Mouse (Mus musculus) stomach, postnatal 0 days (tissue): ENCODE data around the gene Nkain4. TPM values are rescaled to one million over a fixed set of nuclear protein-coding genes. Genes with fewer than 3 reads are reported as not detected.

ENCODE experiments used
- ATAC-seq: fragments of 200-750 bp; cut with Nextera tagmentation; 2 replicates; pipeline ENCODE4 v1.8.0; 2017; ENCODE audit not compliant: low FRiP score, low TSS enrichment
- DNase-seq: peaks from one replicate; pipeline ENCODE4 v3.0.0-alpha.2; 2016; ENCODE audit warnings: low spot score
- H3K27ac ChIP-seq: fragments of 300-500 bp; sonication (generic); replicated peaks from 2 replicates; pipeline ENCODE4 v1.5.1; 2014; ENCODE audit warnings: mild to moderate bottlenecking, control low read depth
- H3K27me3 ChIP-seq: fragments of 300-500 bp; sonication (generic); 2 replicates; pipeline ENCODE4 v1.6.1; 2014; ENCODE audit warnings: low read length; ENCODE audit not compliant: control insufficient read depth, insufficient read depth
- H3K36me3 ChIP-seq: fragments of 300-500 bp; sonication (generic); 2 replicates; pipeline ENCODE4 v1.6.1; 2014; ENCODE audit warnings: low read length, mixed read lengths; ENCODE audit not compliant: control insufficient read depth, insufficient read depth
- H3K4me1 ChIP-seq: fragments of 300-500 bp; sonication (generic); replicated peaks from 2 replicates; pipeline ENCODE4 v1.6.1; 2014; ENCODE audit warnings: antibody characterized with exemption; ENCODE audit not compliant: control insufficient read depth, insufficient read depth
- H3K4me2 ChIP-seq: fragments of 300-500 bp; sonication (generic); replicated peaks from 2 replicates; pipeline ENCODE4 v1.6.1; 2014; ENCODE audit warnings: low read depth, mild to moderate bottlenecking, control low read depth, moderate library complexity
- H3K4me3 ChIP-seq: fragments of 300-500 bp; sonication (generic); 2 replicates; pipeline ENCODE4 v1.5.1; 2014; ENCODE audit warnings: low read depth, low read length, control low read depth
- H3K9ac ChIP-seq: fragments of 300-500 bp; sonication (generic); 2 replicates; pipeline ENCODE4 v1.6.1; 2014; ENCODE audit warnings: mild to moderate bottlenecking, low read length, control low read depth, mixed read lengths
- H3K9me3 ChIP-seq: fragments of 300-500 bp; sonication (generic); 2 replicates; pipeline ENCODE4 v1.6.1; 2016; ENCODE audit warnings: low read length; ENCODE audit not compliant: control insufficient read depth
- CTCF ChIP-seq: IDR thresholded peaks from 2 replicates; pipeline ENCODE4 v1.5.1; 2016; ENCODE audit warnings: antibody characterized with exemption, low read depth, mild to moderate bottlenecking, moderate library complexity
- EP300 ChIP-seq: optimal IDR thresholded peaks from 2 replicates; pipeline ENCODE3; 2016; ENCODE audit warnings: antibody characterized with exemption
- WGBS: fragments of 180-500 bp; shearing (Covaris S2); extraction: QIAGEN DNeasy Blood & Tissue Kit; methylation state at CpG from one replicate; pipeline ENCODE4 v1.1.7; 2014; 5-methylcytosine and 5-hydroxymethylcytosine counted together
- microRNA-seq: library from miRNA; unstranded; fragments of <30 nt; microRNA quantifications from one replicate; pipeline ENCODE4, GENCODE M21; 2016
- polyA plus RNA-seq: library from polyadenylated mRNA; unstranded; fragments of >200 nt; fragmentation: Nextera tagmentation; extraction: Ambion mirVana; gene quantifications from 2 replicates; pipeline ENCODE4 v1.2.1, GENCODE M21; 2015

Nkain4 gene
- polyA plus RNA-seq, 1 experiment from 2014 or later: 42.7 TPM

DNA sequence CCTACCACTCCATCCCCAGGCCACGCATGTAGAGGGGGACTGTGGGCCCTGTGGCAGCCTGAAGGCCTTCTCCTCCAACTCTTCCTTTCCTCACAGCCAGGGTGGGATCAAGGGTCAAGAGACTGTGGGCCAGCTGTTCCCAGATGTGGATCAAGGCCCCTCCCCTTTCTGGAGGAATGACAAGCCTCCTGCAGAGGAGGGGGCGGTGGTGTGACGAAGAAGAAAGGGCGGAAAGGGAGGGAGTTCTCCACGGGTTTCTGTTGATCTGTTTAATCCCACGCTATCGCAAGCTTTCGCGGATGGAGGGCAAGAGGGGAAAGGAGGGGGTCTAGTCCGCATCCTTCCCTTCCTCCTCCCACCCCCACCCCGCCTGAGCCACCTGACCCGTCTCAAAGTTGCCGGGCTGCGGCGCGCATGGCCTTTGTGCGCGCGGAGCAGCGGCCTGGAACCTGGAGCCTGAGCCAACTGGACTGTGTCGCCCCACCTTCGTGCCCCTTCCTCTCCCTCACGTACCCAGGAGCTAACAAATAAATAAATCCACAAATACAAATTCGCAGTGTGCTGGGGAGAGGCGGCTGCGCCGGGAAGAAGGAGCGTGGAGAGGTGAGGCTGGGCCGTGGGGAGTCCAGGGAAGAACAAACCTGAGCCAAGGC lies 64.0 kb downstream of the Nkain4 start:
- DNase-seq: no peak
- H3K27me3 ChIP-seq: peaks cover 40% of the 10 kb centered on the region; the same call in 1 of the 2 replicates
- H3K27ac ChIP-seq: no peak overlapping the region
- no peaks in the 10 kb centered on the region for H3K36me3 ChIP-seq
- WGBS: 1% methylated on average over 27 of the region's 29 CpGs
- TF ChIP-seq CTCF (no peak), EP300 (no peak)
- H3K4me1 ChIP-seq: peaks cover 8% of the 10 kb centered on the region; the same call in 1 of the 2 replicates
- ATAC-seq: no peak
- no peaks in the 10 kb centered on the region for H3K9me3 ChIP-seq
- H3K4me2 ChIP-seq: no peak overlapping the region
- H3K4me3 ChIP-seq: no peak overlapping the region
- no peak overlapping the region for H3K9ac ChIP-seq

DNA sequence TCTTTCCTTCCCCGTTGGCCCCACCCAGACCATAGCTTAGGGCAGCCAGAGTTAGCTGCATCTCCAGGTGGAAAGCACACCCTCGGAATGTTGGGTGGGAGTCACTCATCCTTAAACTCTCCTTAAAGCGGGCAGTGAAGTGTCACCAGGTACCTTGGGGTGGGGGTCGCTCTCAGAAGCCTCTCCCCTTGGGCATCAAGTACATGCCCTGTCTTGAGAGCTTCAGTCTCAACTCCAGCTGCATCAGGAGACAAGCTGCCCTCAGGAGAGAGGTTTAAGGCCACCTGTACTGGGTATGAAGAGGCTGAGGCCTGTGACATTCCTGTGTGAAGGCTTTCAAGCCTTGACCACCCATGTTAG lies 64.6 kb downstream of the Nkain4 start:
- ATAC-seq (no peak), DNase-seq (no peak)
- H3K4me3 ChIP-seq: no peak overlapping the region
- peaks cover 40% of the 10 kb centered on the region; the same call in 1 of the 2 replicates for H3K27me3 ChIP-seq
- TF ChIP-seq CTCF: no peak
- no peak for TF ChIP-seq EP300
- H3K9ac ChIP-seq: no peak overlapping the region
- no peaks in the 10 kb centered on the region for H3K9me3 ChIP-seq
- no peak overlapping the region for H3K4me2 ChIP-seq
- no peak overlapping the region for H3K27ac ChIP-seq
- no peaks in the 10 kb centered on the region for H3K36me3 ChIP-seq
- 28% methylated on average over 4 of the region's 4 CpGs for WGBS
- H3K4me1 ChIP-seq: peaks cover 8% of the 10 kb centered on the region; the same call in 1 of the 2 replicates

DNA sequence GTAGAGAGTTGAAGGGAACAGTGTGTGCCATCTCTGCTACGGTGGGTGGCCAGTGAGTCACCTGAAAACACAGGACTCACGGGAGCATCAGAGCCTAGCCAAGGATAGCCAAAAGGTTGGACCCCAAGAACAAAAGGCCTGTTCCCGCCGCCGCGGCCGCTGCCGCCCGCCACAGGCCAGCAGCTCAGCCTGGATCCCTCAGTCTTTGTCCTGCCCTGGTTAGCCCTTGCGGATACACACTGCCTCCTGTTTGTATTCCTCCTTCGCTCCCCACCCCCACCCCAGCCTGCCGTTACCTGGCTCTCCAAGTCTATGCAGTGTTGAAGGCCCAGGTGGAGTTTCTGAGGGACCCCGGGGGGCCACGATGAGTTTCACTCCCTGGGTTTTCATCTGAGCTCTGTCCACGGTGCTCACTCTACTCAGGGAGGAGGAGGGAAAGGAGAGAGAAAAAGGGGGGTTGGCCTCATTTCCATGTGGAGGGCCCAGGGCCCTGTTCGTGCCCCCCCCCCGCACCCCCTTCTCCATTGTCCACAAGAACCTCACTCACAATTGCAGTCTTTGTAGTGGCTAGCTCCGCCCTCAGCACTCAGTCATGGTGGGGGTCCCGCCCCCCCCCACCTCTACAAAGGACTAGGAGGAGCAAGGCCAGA lies 65.1 kb downstream of the Nkain4 start:
- ATAC-seq (no peak), DNase-seq (no peak)
- Histone ChIP-seq H3K9me3 (no peaks in the 10 kb centered on the region), H3K4me1 (peaks cover 8% of the 10 kb centered on the region; the same call in 1 of the 2 replicates), H3K27ac (no peak overlapping the region), H3K9ac (no peak overlapping the region), H3K36me3 (no peaks in the 10 kb centered on the region), H3K27me3 (peaks cover 35% of the 10 kb centered on the region; the same call in 1 of the 2 replicates), H3K4me2 (no peak overlapping the region), H3K4me3 (no peak overlapping the region)
- 8% methylated on average over 19 of the region's 19 CpGs for WGBS
- TF ChIP-seq CTCF: no peak
- no peak for TF ChIP-seq EP300

- H3K9ac ChIP-seq: no peak overlapping the region
- ATAC-seq (no peak), DNase-seq (no peak)
- no peak overlapping the region for H3K4me3 ChIP-seq
- no peaks in the 10 kb centered on the region for H3K4me1 ChIP-seq
- peaks cover 6% of the 10 kb centered on the region; the same call in 1 of the 2 replicates for H3K27me3 ChIP-seq
- H3K4me2 ChIP-seq: no peak overlapping the region
- H3K9me3 ChIP-seq: no peaks in the 10 kb centered on the region
- no peaks in the 10 kb centered on the region for H3K36me3 ChIP-seq
- WGBS: 60% methylated on average over 5 of the region's 5 CpGs
- TF ChIP-seq CTCF: no peak
- no peak for TF ChIP-seq EP300
- H3K27ac ChIP-seq: no peak overlapping the region
Measured at GRCm38 (mm10) chr2:180885270-180885669, 69.2 kb downstream of the Nkain4 start.

Small RNA genes within 50 kb of the gene (microRNA-seq; reads per million reads assigned to microRNA genes)
- gene Mir124a-3: not detected

Other genes starting within 250 kb of the Nkain4 start
- gene Dido1, start 244.7 kb downstream of the Nkain4 start, polyA plus RNA-seq: 7.4 and 9.7 TPM in 2 replicates
- gene Gid8, start 244.6 kb downstream of the Nkain4 start, polyA plus RNA-seq: 59.6 and 60.7 TPM in 2 replicates
- gene Slc17a9, start 229.4 kb downstream of the Nkain4 start, polyA plus RNA-seq: 3.0 and 3.6 TPM in 2 replicates
- gene Bhlhe23, start 177.8 kb downstream of the Nkain4 start, polyA plus RNA-seq: not detected in 2 replicates
- 26.2 and 27.6 TPM in 2 replicates for gene Ythdf1, start 33.8 kb downstream of the Nkain4 start, polyA plus RNA-seq
- 0.06 and 0.11 TPM in 2 replicates for gene Birc7, start 25.7 kb downstream of the Nkain4 start, polyA plus RNA-seq
- 45.1 and 45.2 TPM in 2 replicates for gene Arfgap1, start 12.5 kb upstream of the Nkain4 start, polyA plus RNA-seq
- 0.98 and 1.3 TPM in 2 replicates for gene Col20a1, start 31.8 kb upstream of the Nkain4 start, polyA plus RNA-seq
- gene Chrna4, start 88.8 kb upstream of the Nkain4 start, polyA plus RNA-seq: 0.18 and 0.22 TPM in 2 replicates
- gene Kcnq2, start 180.6 kb upstream of the Nkain4 start, polyA plus RNA-seq: 0.42 and 0.59 TPM in 2 replicates
- 0.40 and 0.42 TPM in 2 replicates for gene Eef1a2, start 202.3 kb upstream of the Nkain4 start, polyA plus RNA-seq
- gene Ppdpf, start 232.5 kb upstream of the Nkain4 start, polyA plus RNA-seq: 294 and 310 TPM in 2 replicates
- gene Ptk6, start 248.1 kb upstream of the Nkain4 start, polyA plus RNA-seq: 5.8 and 5.9 TPM in 2 replicates